Mouse (Mus musculus) liver, embryonic 14.5 days (tissue): Measurements from ENCODE around the gene Mlkl. TPM values are rescaled to one million over a fixed set of nuclear protein-coding genes. Genes with fewer than 3 reads are reported as not detected.

Source experiments
- ATAC-seq: fragments of 200-750 bp; cut with Nextera tagmentation; 2 replicates; pipeline ENCODE4 v1.8.0; 2017; ENCODE audit warnings: moderate number of reproducible peaks, mild to moderate bottlenecking, moderate library complexity; ENCODE audit not compliant: insufficient read depth
- DNase-seq, 3 experiments: peaks; one replicate each; pipeline ENCODE4 v3.0.0-alpha.2; 2012 to 2013; ENCODE audit warnings: low read depth in 3 of 3, low spot score in 3 of 3
- H3K27ac ChIP-seq: fragments of 300-500 bp; sonication (generic); 2 replicates; pipeline ENCODE4 v1.5.1; 2014; ENCODE audit warnings: moderate library complexity, mild to moderate bottlenecking, control low read depth, inconsistent platforms
- H3K27me3 ChIP-seq: fragments of 300-500 bp; sonication (generic); 2 replicates; pipeline ENCODE4 v1.6.1; 2014; ENCODE audit warnings: mild to moderate bottlenecking, low read length, moderate library complexity; ENCODE audit not compliant: control insufficient read depth, insufficient read depth
- H3K36me3 ChIP-seq: fragments of 300-500 bp; sonication (generic); replicated peaks from 2 replicates; pipeline ENCODE4 v1.6.1; 2014; ENCODE audit warnings: low read depth; ENCODE audit not compliant: control insufficient read depth, insufficient read depth
- H3K4me1 ChIP-seq, 2 experiments: fragments of 200-500 bp in 1 of 2; fragments of 300-500 bp in 1 of 2; sonication (generic) in 1 of 2; replicated peaks; 2 replicates each; pipeline ENCODE4 v1.6.1; 2012 to 2014; ENCODE audit warnings: antibody characterized with exemption in 1 of 2, inconsistent platforms in 1 of 2, low read length in 1 of 2; ENCODE audit not compliant: control insufficient read depth in 2 of 2, insufficient read depth in 2 of 2
- H3K4me2 ChIP-seq: fragments of 300-500 bp; sonication (generic); 2 replicates; pipeline ENCODE4 v1.6.1; 2014; ENCODE audit warnings: low read depth, mild to moderate bottlenecking, control low read depth, moderate library complexity
- H3K4me3 ChIP-seq, 2 experiments: fragments of 200-500 bp in 1 of 2; fragments of 300-500 bp in 1 of 2; sonication (generic) in 1 of 2; 2 replicates each; pipeline ENCODE4 v1.5.1; 2012 to 2014; ENCODE audit warnings: low read depth in 2 of 2, low read length in 2 of 2, mild to moderate bottlenecking in 2 of 2, control low read depth in 1 of 2, inconsistent platforms in 1 of 2, moderate library complexity in 1 of 2; ENCODE audit not compliant: insufficient read depth in 1 of 2
- H3K9ac ChIP-seq: fragments of 300-500 bp; sonication (generic); replicated peaks from 2 replicates; pipeline ENCODE4 v1.6.1; 2014; ENCODE audit warnings: mild to moderate bottlenecking, control low read depth, moderate library complexity
- H3K9me3 ChIP-seq: fragments of 300-500 bp; sonication (generic); 2 replicates; pipeline ENCODE4 v1.6.1; 2016; ENCODE audit warnings: low read length, mixed read lengths; ENCODE audit not compliant: control insufficient read depth
- CTCF ChIP-seq: IDR thresholded peaks from 2 replicates; pipeline ENCODE4 v1.5.1; 2016; ENCODE audit warnings: antibody characterized with exemption, low read depth, control low read depth
- EP300 ChIP-seq: IDR thresholded peaks from 2 replicates; pipeline ENCODE4 v1.6.1; 2016; ENCODE audit warnings: antibody characterized with exemption, low read depth
- WGBS: fragments of 180-500 bp; shearing (Covaris S2); extraction: QIAGEN DNeasy Blood & Tissue Kit; methylation state at CpG from one replicate; pipeline ENCODE4 v1.1.7; 2014; ENCODE audit not compliant: insufficient replicate concordance; 5-methylcytosine and 5-hydroxymethylcytosine counted together
- polyA plus RNA-seq, 2 experiments: library from polyadenylated mRNA; depleted of rRNA in 1 of 2; stranded (reverse) in 1 of 2; unstranded in 1 of 2; fragments of >200 nt; fragmentation: Nextera tagmentation in 1 of 2; extraction: Ambion mirVana in 1 of 2; gene quantifications; 2 replicates each; pipeline versions ENCODE4 v1.2.1 to v1.2.3; 2012 to 2014

Mlkl gene
- polyA plus RNA-seq, 2 experiments = 1.6 to 2.8 TPM

DNA sequence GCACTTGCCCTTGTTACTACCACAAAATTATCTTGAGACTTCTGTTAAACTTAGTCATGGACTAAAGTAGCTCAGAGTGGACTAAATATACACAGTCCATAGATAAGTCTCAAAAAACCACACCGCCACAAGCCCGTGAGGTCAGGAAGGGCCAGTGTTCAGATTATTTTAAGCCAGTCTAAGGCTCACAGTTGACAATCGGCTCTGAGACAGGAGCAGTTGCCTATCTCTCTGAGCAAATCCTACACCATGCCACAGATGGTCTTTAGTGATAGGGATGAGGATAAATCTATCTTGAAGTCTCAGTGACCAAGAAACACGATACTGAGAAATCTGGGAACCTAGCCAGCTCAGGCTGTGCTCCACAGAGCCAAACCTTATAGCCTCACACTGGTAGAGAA lies 76.0 kb downstream of the Mlkl start:
- H3K36me3 ChIP-seq = no peaks in the 10 kb centered on the region
- peak; percentile 37 to 55 (median 54) for DNase-seq
- H3K9ac ChIP-seq = no peak overlapping the region
- H3K27me3 ChIP-seq = no peaks in the 10 kb centered on the region
- peaks cover 6 to 19% of the 10 kb centered on the region in 2 experiments for H3K4me1 ChIP-seq
- TF ChIP-seq CTCF (no peak), EP300 (peak; percentile 73)
- no peak overlapping the region for H3K27ac ChIP-seq
- H3K4me2 ChIP-seq = no peak overlapping the region
- ATAC-seq = no peak
- H3K4me3 ChIP-seq = no peak overlapping the region
- 10% methylated on average over 4 of the region's 4 CpGs for WGBS
- no peaks in the 10 kb centered on the region for H3K9me3 ChIP-seq

Other genes with a start within 250 kb of the Mlkl start
- not detected in 2 replicates for gene Clec18a, start 245.8 kb downstream of the Mlkl start, polyA plus RNA-seq (2012; rRNA removed)
- not detected in 2 replicates for gene Clec18a, start 245.8 kb downstream of the Mlkl start, polyA plus RNA-seq (2014; fragmentation: Nextera tagmentation; extraction: Ambion mirVana)
- gene Pdpr, start 243.5 kb downstream of the Mlkl start, polyA plus RNA-seq (2012; rRNA removed) = 1.3 and 1.6 TPM in 2 replicates
- 1.0 and 1.1 TPM in 2 replicates for gene Pdpr, start 243.5 kb downstream of the Mlkl start, polyA plus RNA-seq (2014; fragmentation: Nextera tagmentation; extraction: Ambion mirVana)
- 4.7 and 6.4 TPM in 2 replicates for gene Glg1, start 79.0 kb downstream of the Mlkl start, polyA plus RNA-seq (2012; rRNA removed)
- gene Glg1, start 79.0 kb downstream of the Mlkl start, polyA plus RNA-seq (2014; fragmentation: Nextera tagmentation; extraction: Ambion mirVana) = 15.3 and 16.6 TPM in 2 replicates
- 16.9 and 24.5 TPM in 2 replicates for gene Rfwd3, start 38.0 kb downstream of the Mlkl start, polyA plus RNA-seq (2012; rRNA removed)
- gene Rfwd3, start 38.0 kb downstream of the Mlkl start, polyA plus RNA-seq (2014; fragmentation: Nextera tagmentation; extraction: Ambion mirVana) = 43.8 and 49.9 TPM in 2 replicates
- 0.02 and 0.08 TPM in 2 replicates for gene Fa2h, start 55.6 kb upstream of the Mlkl start, polyA plus RNA-seq (2012; rRNA removed)
- 0.05 TPM in 1 of 2 replicates, not detected in the other for gene Fa2h, start 55.6 kb upstream of the Mlkl start, polyA plus RNA-seq (2014; fragmentation: Nextera tagmentation; extraction: Ambion mirVana)
- 2.3 and 2.8 TPM in 2 replicates for gene Wdr59, start 183.9 kb upstream of the Mlkl start, polyA plus RNA-seq (2012; rRNA removed)
- gene Wdr59, start 183.9 kb upstream of the Mlkl start, polyA plus RNA-seq (2014; fragmentation: Nextera tagmentation; extraction: Ambion mirVana) = 1.1 and 1.4 TPM in 2 replicates
- gene Znrf1, start 197.9 kb upstream of the Mlkl start, polyA plus RNA-seq (2012; rRNA removed) = 12.6 and 12.7 TPM in 2 replicates
- 4.4 and 5.4 TPM in 2 replicates for gene Znrf1, start 197.9 kb upstream of the Mlkl start, polyA plus RNA-seq (2014; fragmentation: Nextera tagmentation; extraction: Ambion mirVana)